Mouse (Mus musculus) spleen, embryonic (tissue): ENCODE results near the gene Cd2.

Experiments used
- CTCF ChIA-PET: fragments of 350-600 bp; sonication (Branson Sonifier 250); formaldehyde crosslinking; loops from one replicate; lab custom pipeline; 2022; lab: Charles Lee

Cd2 gene

GRCm38 (mm10) chr3:101235321-101235720 lies 52.4 kb downstream of the Cd2 start:
- CTCF ChIA-PET = interaction anchor here (0.7 kb wide), 1 partner anchor 82 kb away, joined by 3 read pairs; no protein-coding TSS in a partner anchor

- CTCF ChIA-PET = no interaction called here
These were observed 54.3 kb downstream of the Cd2 start for GRCm38 (mm10) chr3:101233424-101233823.

DNA sequence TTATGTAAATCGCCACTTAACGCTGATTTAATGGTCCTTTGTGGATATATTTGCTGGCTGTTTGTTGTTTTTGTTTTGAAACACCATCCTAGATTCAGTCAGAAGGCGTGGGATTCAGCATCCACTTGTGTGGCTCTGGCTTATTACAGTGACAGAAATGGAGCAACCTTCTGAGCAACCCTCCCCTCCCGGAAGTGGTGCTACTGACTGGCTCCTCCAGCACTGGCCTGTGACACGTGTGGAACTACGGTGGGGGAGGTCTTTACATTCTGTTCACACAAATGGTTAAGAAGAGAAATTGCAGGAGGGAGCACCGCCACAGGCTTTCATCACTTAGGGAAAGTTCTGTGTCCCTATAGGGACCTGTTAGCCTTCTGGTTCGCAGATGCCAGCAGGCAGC lies 55.2 kb downstream of the Cd2 start:
- CTCF ChIA-PET = interaction anchor here (0.7 kb wide), 1 partner anchor 80 kb away, joined by 3 read pairs; no protein-coding TSS in a partner anchor

DNA sequence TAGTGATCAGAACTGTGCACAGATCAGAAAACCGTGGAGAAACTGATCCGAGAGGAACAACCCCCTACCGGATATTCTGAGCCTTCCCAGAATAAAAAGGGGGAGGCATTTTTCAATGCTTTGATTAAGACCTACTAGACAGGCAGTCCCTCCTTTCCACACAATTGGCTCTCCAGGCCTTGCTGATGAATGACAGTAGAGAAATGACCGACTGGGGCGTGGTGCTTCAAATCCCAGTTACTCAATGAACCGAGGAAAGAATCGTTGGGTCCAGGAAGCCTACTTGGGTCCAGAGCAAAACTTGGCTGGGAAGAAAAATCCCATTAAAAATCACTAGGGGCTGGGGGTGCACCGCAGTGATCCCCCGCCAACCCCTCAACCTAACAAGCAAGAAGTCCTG lies 57.5 kb downstream of the Cd2 start:
- CTCF ChIA-PET = interaction anchor here (0.7 kb wide), 2 partner anchors 34 to 63 kb away, joined by 7 to 8 read pairs; no protein-coding TSS in a partner anchor

DNA sequence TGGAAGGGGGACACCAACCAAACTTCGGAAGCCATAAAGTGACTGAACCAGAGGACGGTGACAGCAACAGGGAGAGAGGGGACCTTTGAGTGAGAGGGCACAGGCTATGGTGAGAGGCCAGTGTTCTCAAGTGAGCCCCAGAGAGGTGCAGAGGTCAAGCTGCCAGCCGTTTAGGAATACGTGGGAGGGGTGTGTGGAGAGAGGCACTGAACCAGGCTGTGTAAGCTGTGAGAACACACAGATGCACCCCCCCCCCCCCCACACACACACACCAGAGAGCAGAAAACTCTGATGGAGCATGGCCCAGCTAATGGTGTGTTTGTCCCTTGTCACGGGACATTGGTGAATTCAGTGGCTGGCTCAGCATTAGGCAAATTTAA lies 58.2 kb downstream of the Cd2 start:
- CTCF ChIA-PET = no interaction called here

- CTCF ChIA-PET = interaction anchor here (0.6 kb wide), 1 partner anchor 61 kb away, joined by 5 read pairs; no protein-coding TSS in a partner anchor
These were observed 58.7 kb downstream of the Cd2 start for GRCm38 (mm10) chr3:101228868-101229550.

GRCm38 (mm10) chr3:101228066-101228465 lies 59.7 kb downstream of the Cd2 start:
- CTCF ChIA-PET = interaction anchor here (1.4 kb wide), 1 partner anchor 11 kb away, joined by 3 read pairs; no protein-coding TSS in a partner anchor
